Mouse (Mus musculus): ENCODE data around the gene Zbtb26. TPM values are rescaled to one million over a fixed set of nuclear protein-coding genes. Genes with fewer than 3 reads are reported as not detected.

The Zbtb26 gene
- polyA plus RNA-seq, 1 experiment = 0.56 TPM

DNA sequence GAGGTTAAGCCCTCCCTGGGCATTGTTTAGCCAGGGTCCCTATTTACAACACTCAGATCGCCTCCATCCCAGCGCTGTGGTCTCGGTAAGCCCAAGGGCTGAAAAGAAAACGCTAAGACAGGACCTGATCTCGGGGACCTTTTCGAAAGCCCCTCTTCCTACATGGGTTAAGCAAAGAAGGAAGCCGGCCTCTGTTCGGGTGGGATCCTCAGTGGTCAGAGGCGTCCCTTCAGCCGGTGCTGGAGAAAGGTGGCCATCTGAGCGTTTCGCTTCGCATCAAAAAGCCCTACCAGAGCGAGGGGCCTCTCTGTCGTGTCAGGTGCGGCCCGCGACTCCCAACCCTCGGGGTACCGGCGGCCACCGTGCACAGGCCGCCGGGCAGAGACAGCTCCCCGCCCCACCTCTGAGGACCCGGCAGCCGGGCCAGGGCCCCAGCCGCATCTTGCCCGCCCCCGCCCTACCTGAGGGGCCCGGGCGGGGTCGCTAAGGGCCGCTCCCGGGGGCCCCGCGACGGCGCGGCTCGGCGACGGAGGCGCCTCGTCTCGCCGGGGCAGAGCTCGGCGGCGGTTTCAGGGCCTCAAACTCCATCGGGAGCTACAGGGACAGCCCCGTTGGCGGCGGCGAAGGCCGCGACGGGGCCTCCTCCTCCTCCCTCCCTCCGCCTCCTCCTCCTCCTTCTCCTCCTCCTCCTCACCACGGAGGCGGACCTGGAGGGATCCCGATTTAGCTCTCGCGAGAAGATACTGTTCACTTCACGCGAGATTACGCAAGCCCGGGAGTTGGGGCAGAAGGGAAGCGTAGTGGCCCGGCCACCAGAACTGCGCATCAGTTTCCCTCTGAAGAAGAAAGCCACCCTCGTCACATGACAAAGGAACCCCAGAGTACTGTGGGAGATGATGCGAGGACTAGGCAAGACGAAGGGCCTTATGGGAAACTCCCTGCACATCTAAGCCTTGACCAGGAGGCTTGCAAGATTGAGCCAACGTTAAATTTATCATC is 20.3 kb downstream of the Zbtb26 start, which contains the start of gene Rc3h2:
Gene Rc3h2, minus strand, starts transcription at position 598 of the 999 bp plus-strand sequence.
- Histone ChIP-seq H3K27me3 (ENCODE audit: control insufficient read depth, insufficient read depth, low read length) (no peaks in the 10 kb centered on the region), H3K4me1 (ENCODE audit: control insufficient read depth, insufficient read depth, insufficient read length, low read length) (no peaks in the 10 kb centered on the region), H3K4me3 (ENCODE audit: low read depth, low read length) (peak within 1 kb of the TSS; percentile 93), H3K27ac (ENCODE audit: insufficient read depth, low read depth, low read length) (peak within 1 kb of the TSS; percentile 87), H3K36me3 (ENCODE audit: control insufficient read depth, insufficient read depth, low read length) (peaks cover 3% of the 10 kb centered on the region; the same call in 1 of the 2 replicates)
- TF ChIP-seq POLR2A (IDR thresholded peaks at IDR 0.05; ENCODE audit: low read depth, low read length) = peak; percentile 90
- no peak for TF ChIP-seq CTCF (IDR thresholded peaks at IDR 0.05; ENCODE audit: extremely low read depth, insufficient read length, insufficient replicate concordance, low read depth, low read length)
- under 1% methylated on average over 75 of the region's 75 CpGs for WGBS

DNA sequence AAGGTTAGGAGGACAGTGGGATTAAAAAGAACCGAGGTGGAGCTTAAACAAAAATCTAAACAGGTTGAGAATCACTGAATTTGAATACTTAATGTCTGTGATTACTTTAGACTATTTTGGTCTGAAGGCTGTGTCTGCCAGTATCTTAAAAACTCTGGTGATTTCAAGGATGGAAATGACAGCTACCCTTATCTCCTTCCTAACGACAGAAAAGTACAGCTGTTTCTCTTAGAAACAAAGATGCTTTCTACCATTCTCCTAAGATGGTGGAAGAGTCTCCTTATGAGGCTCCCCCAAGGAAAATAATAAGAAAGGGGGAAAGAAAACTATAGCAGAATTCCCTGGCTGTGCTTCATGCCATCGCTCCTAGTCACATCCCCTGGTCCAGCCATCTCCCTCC is 21.0 kb downstream of the Zbtb26 start:
- Histone ChIP-seq H3K4me1 (ENCODE audit: control insufficient read depth, insufficient read depth, insufficient read length, low read length) (no peaks in the 10 kb centered on the region), H3K27ac (ENCODE audit: insufficient read depth, low read depth, low read length) (peak overlapping the region; percentile 8; the same call in 1 of the 2 replicates), H3K27me3 (ENCODE audit: control insufficient read depth, insufficient read depth, low read length) (no peaks in the 10 kb centered on the region), H3K4me3 (ENCODE audit: low read depth, low read length) (peak overlapping the region; percentile 93), H3K36me3 (ENCODE audit: control insufficient read depth, insufficient read depth, low read length) (peaks cover 2% of the 10 kb centered on the region; the same call in 1 of the 2 replicates)
- TF ChIP-seq CTCF (IDR thresholded peaks at IDR 0.05; ENCODE audit: extremely low read depth, insufficient read length, insufficient replicate concordance, low read depth, low read length) (no peak), POLR2A (IDR thresholded peaks at IDR 0.05; ENCODE audit: low read depth, low read length) (no peak)
- WGBS = under 1% methylated on average over 3 of the region's 3 CpGs

DNA sequence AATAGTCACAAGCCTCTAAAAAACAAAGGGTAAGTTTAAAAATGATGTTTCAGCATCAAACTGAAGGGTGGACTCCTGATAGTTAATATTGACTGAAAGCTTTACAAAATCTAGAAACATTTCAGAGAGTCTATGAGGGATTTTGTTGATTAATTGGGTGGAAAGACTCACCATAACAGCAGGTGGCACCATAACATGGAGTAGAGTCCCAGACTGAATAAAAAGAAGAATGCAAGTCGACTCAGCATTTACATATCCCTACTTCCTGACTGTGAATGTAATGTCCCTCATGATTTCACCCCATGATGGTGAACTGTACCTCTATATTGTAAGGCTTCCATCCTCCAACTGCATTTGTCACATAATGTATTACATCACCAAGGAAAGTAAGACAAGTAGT is 47.4 kb downstream of the Zbtb26 start:
- peaks cover 25% of the 10 kb centered on the region for H3K36me3 ChIP-seq (ENCODE audit: control insufficient read depth, insufficient read depth, low read length)
- H3K4me1 ChIP-seq (ENCODE audit: control insufficient read depth, insufficient read depth, insufficient read length, low read length) = no peaks in the 10 kb centered on the region
- 15% methylated on average over 1 of the region's 1 CpGs for WGBS
- H3K27ac ChIP-seq (ENCODE audit: insufficient read depth, low read depth, low read length) = no peak overlapping the region
- H3K27me3 ChIP-seq (ENCODE audit: control insufficient read depth, insufficient read depth, low read length) = no peaks in the 10 kb centered on the region
- H3K4me3 ChIP-seq (ENCODE audit: low read depth, low read length) = no peak overlapping the region
- TF ChIP-seq CTCF (IDR thresholded peaks at IDR 0.05; ENCODE audit: extremely low read depth, insufficient read length, insufficient replicate concordance, low read depth, low read length) (no peak), POLR2A (IDR thresholded peaks at IDR 0.05; ENCODE audit: low read depth, low read length) (no peak)

DNA sequence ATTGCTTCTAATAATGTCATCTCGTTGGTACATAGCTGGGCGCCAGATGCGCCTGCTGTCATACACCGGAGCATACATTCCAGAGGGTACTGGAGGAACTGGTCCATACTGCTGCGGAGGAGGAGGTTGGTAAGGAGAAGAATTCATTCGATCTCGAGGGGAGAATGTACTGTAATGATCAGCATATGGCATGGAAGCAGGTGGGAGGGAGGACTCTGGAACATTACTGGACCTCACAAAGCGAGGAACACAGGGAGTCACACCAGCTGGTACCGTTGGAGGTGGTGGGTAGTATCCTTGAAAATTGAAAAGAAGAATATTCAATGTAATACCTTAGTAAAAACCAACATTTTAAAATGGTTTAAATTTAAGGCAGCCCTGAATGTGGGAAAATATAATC is 60.0 kb downstream of the Zbtb26 start:
- TF ChIP-seq POLR2A (IDR thresholded peaks at IDR 0.05; ENCODE audit: low read depth, low read length) = no peak
- TF ChIP-seq CTCF (IDR thresholded peaks at IDR 0.05; ENCODE audit: extremely low read depth, insufficient read length, insufficient replicate concordance, low read depth, low read length) = no peak
- Histone ChIP-seq H3K27me3 (ENCODE audit: control insufficient read depth, insufficient read depth, low read length) (no peaks in the 10 kb centered on the region), H3K4me3 (ENCODE audit: low read depth, low read length) (no peak overlapping the region), H3K27ac (ENCODE audit: insufficient read depth, low read depth, low read length) (no peak overlapping the region), H3K4me1 (ENCODE audit: control insufficient read depth, insufficient read depth, insufficient read length, low read length) (no peaks in the 10 kb centered on the region), H3K36me3 (ENCODE audit: control insufficient read depth, insufficient read depth, low read length) (peaks cover 30% of the 10 kb centered on the region)
- 93% methylated on average over 9 of the region's 9 CpGs for WGBS

Other genes starting within 250 kb of the Zbtb26 start
- gene Olfr366, start 231.6 kb downstream of the Zbtb26 start, polyA plus RNA-seq (2012; rRNA removed) = not detected in 2 replicates
- not detected in 2 replicates for gene Olfr368, start 116.6 kb downstream of the Zbtb26 start, polyA plus RNA-seq (2012; rRNA removed)
- gene Pdcl, start 83.8 kb downstream of the Zbtb26 start, polyA plus RNA-seq (2012; rRNA removed) = 3.0 and 5.5 TPM in 2 replicates
- 1.4 and 2.7 TPM in 2 replicates for gene Rc3h2, start 20.2 kb downstream of the Zbtb26 start, polyA plus RNA-seq (2012; rRNA removed)
- gene Zbtb6, start within 50 bp of the Zbtb26 start, polyA plus RNA-seq (2012; rRNA removed) = 0.28 and 0.71 TPM in 2 replicates
- gene Rabgap1, start 144 bp upstream of the Zbtb26 start, polyA plus RNA-seq (2012; rRNA removed) = 1.1 and 2.4 TPM in 2 replicates
- 0.06 and 0.15 TPM in 2 replicates for gene Gpr21, start 73.2 kb upstream of the Zbtb26 start, polyA plus RNA-seq (2012; rRNA removed)